Mouse (Mus musculus) c-Kit-positive CD71-negative TER-119-negative erythroid progenitor cells, embryonic 14.5 days (primary cell): ENCODE data around the gene Apoc3.
A peak's percentile ranks its signal among the peaks of the same experiment; 100 is the strongest.

ENCODE experiments used
- DNase-seq: peaks from one replicate; pipeline ENCODE4 v3.0.0-alpha.2; 2013; ENCODE audit warnings: low read depth

Gene Apoc3

GRCm38 (mm10) chr9:46229573-46230449 lies 5.6 kb downstream of the Apoc3 start:
- DNase-seq, result peak; percentile 65

GRCm38 (mm10) chr9:46228491-46228890 lies 6.9 kb downstream of the Apoc3 start, which contains the start of gene Apoa1:
Gene Apoa1, plus strand, starts transcription at chr9:46228580.
- DNase-seq, result no peak

- no peak for DNase-seq
Observed at GRCm38 (mm10) chr9:46227064-46227614, 8.3 kb downstream of the Apoc3 start.

- no peak for DNase-seq
Observed at GRCm38 (mm10) chr9:46224945-46225660, 10.3 kb downstream of the Apoc3 start.

GRCm38 (mm10) chr9:46224101-46224500 lies 11.3 kb downstream of the Apoc3 start:
- DNase-seq, result no peak

- no peak for DNase-seq
Observed at GRCm38 (mm10) chr9:46223090-46223489, 12.3 kb downstream of the Apoc3 start.

- DNase-seq, result no peak
Observed at GRCm38 (mm10) chr9:46218176-46218575, 17.3 kb downstream of the Apoc3 start.

- no peak for DNase-seq
Observed at GRCm38 (mm10) chr9:46216744-46217470, 18.5 kb downstream of the Apoc3 start.

- DNase-seq, result no peak
Observed at GRCm38 (mm10) chr9:46215338-46216322, 19.8 kb downstream of the Apoc3 start.

GRCm38 (mm10) chr9:46214946-46215337 lies 20.5 kb downstream of the Apoc3 start:
- no peak for DNase-seq

- no peak for DNase-seq
Observed at GRCm38 (mm10) chr9:46214276-46214675, 21.2 kb downstream of the Apoc3 start.

- DNase-seq, result no peak
Observed at GRCm38 (mm10) chr9:46210473-46210872, 25.0 kb downstream of the Apoc3 start.

- DNase-seq, result no peak
Observed at GRCm38 (mm10) chr9:46208401-46208974, 26.9 kb downstream of the Apoc3 start.

GRCm38 (mm10) chr9:46207501-46207869 lies 28.0 kb downstream of the Apoc3 start:
- no peak for DNase-seq

GRCm38 (mm10) chr9:46206834-46207500 lies 28.5 kb downstream of the Apoc3 start:
- no peak for DNase-seq

- no peak for DNase-seq
Observed at GRCm38 (mm10) chr9:46199609-46200008, 35.8 kb downstream of the Apoc3 start.

- DNase-seq, result no peak
Observed at GRCm38 (mm10) chr9:46198936-46199335, 36.5 kb downstream of the Apoc3 start.

- no peak for DNase-seq
Observed at GRCm38 (mm10) chr9:46198461-46198860, 37.0 kb downstream of the Apoc3 start.

- DNase-seq, result no peak
Observed at GRCm38 (mm10) chr9:46196699-46197169, 38.7 kb downstream of the Apoc3 start.

GRCm38 (mm10) chr9:46194809-46195208 lies 40.6 kb downstream of the Apoc3 start:
- no peak for DNase-seq
